Mouse (Mus musculus): Measurements from ENCODE around the gene 2310011J03Rik.

DNA sequence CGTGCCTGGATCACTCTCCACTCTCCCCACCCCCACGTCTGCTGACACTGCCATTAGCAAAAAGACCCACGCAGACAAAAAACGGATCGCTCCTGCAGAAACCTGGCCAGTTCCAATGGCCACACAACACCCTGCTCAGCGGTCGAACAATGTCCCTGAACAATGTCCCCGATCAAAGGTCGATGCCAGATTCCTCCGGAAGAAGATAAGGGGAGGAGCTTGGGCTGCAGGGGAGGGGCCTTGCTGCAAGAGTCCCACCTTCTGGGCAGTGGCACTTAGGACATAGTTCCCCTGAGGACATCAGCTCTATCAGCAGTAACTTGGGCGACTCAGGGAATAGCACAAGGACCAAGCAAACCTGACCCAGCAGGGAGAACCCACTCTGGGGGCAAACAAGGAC lies 31.6 kb upstream of the 2310011J03Rik start:
- TF ChIP-seq CTCF (IDR thresholded peaks at IDR 0.05; ENCODE audit: low read depth): no peak
- TF ChIP-seq EP300 (IDR thresholded peaks at IDR 0.05; ENCODE audit: low read depth): no peak
